Mouse (Mus musculus): Measurements from ENCODE around the gene Zfp958. TPM values are rescaled to one million over a fixed set of nuclear protein-coding genes. Genes with fewer than 3 reads are reported as not detected.
A peak's percentile ranks its signal among the peaks of the same experiment; 100 is the strongest.

Zfp958 gene
- polyA plus RNA-seq, 1 experiment from 2014 or later, result 7.7 TPM

- H3K4me2 ChIP-seq (replicated peaks; ENCODE audit: low read depth), result no peak overlapping the region
- no peak for ATAC-seq (ENCODE audit: low FRiP score, low TSS enrichment)
- H3K36me3 ChIP-seq (ENCODE audit: control insufficient read depth, insufficient read depth, low read length), result no peaks in the 10 kb centered on the region
- no peak for TF ChIP-seq EP300 (optimal IDR thresholded peaks at IDR 0.05)
- TF ChIP-seq CTCF (IDR thresholded peaks at IDR 0.05; ENCODE audit: low read depth), result no peak
- H3K9me3 ChIP-seq (ENCODE audit: control insufficient read depth, low read length), result no peaks in the 10 kb centered on the region
- no peak overlapping the region for H3K9ac ChIP-seq (ENCODE audit: low read length)
- H3K4me3 ChIP-seq (ENCODE audit: low read depth, low read length), result no peak overlapping the region
- no peaks in the 10 kb centered on the region for H3K27me3 ChIP-seq (ENCODE audit: control insufficient read depth, insufficient read depth, low read length)
- DNase-seq (ENCODE audit: low spot score), result peak; percentile 42
- no peaks in the 10 kb centered on the region for H3K4me1 ChIP-seq (replicated peaks; ENCODE audit: control insufficient read depth, insufficient read depth)
- 88% methylated on average over 7 of the region's 7 CpGs for WGBS
- H3K27ac ChIP-seq (replicated peaks), result no peak overlapping the region
Observed at GRCm38 (mm10) chr8:4656536-4656935, 43.6 kb downstream of the Zfp958 start.

GRCm38 (mm10) chr8:4675191-4676003, 62.4 kb downstream of the Zfp958 start:
- WGBS, result 89% methylated on average over 17 of the region's 17 CpGs
- no peak for ATAC-seq (ENCODE audit: low FRiP score, low TSS enrichment)
- no peaks in the 10 kb centered on the region for H3K9me3 ChIP-seq (ENCODE audit: control insufficient read depth, low read length)
- H3K36me3 ChIP-seq (ENCODE audit: control insufficient read depth, insufficient read depth, low read length), result no peaks in the 10 kb centered on the region
- no peak overlapping the region for H3K4me3 ChIP-seq (ENCODE audit: low read depth, low read length)
- no peak overlapping the region for H3K9ac ChIP-seq (ENCODE audit: low read length)
- H3K27me3 ChIP-seq (ENCODE audit: control insufficient read depth, insufficient read depth, low read length), result no peaks in the 10 kb centered on the region
- no peaks in the 10 kb centered on the region for H3K4me1 ChIP-seq (replicated peaks; ENCODE audit: control insufficient read depth, insufficient read depth)
- no peak overlapping the region for H3K27ac ChIP-seq (replicated peaks)
- H3K4me2 ChIP-seq (replicated peaks; ENCODE audit: low read depth), result no peak overlapping the region
- TF ChIP-seq EP300 (optimal IDR thresholded peaks at IDR 0.05), result no peak
- no peak for TF ChIP-seq CTCF (IDR thresholded peaks at IDR 0.05; ENCODE audit: low read depth)
- DNase-seq (ENCODE audit: low spot score), result no peak

GRCm38 (mm10) chr8:4676586-4676985, 63.6 kb downstream of the Zfp958 start:
- no peak overlapping the region for H3K9ac ChIP-seq (ENCODE audit: low read length)
- no peak overlapping the region for H3K27ac ChIP-seq (replicated peaks)
- TF ChIP-seq CTCF (IDR thresholded peaks at IDR 0.05; ENCODE audit: low read depth) (no peak), EP300 (optimal IDR thresholded peaks at IDR 0.05) (no peak)
- peak overlapping the region; percentile 64; the same call in 1 of the 2 replicates for H3K4me2 ChIP-seq (replicated peaks; ENCODE audit: low read depth)
- no peaks in the 10 kb centered on the region for H3K4me1 ChIP-seq (replicated peaks; ENCODE audit: control insufficient read depth, insufficient read depth)
- no peaks in the 10 kb centered on the region for H3K9me3 ChIP-seq (ENCODE audit: control insufficient read depth, low read length)
- ATAC-seq (ENCODE audit: low FRiP score, low TSS enrichment) (no peak), DNase-seq (ENCODE audit: low spot score) (no peak)
- H3K27me3 ChIP-seq (ENCODE audit: control insufficient read depth, insufficient read depth, low read length), result no peaks in the 10 kb centered on the region
- H3K4me3 ChIP-seq (ENCODE audit: low read depth, low read length), result peak overlapping the region; percentile 63; the same call in 1 of the 2 replicates
- no peaks in the 10 kb centered on the region for H3K36me3 ChIP-seq (ENCODE audit: control insufficient read depth, insufficient read depth, low read length)
- 91% methylated on average over 7 of the region's 7 CpGs for WGBS

- ATAC-seq (ENCODE audit: low FRiP score, low TSS enrichment), result peak; percentile 96
- under 1% methylated on average over 72 of the region's 72 CpGs for WGBS
Observed at GRCm38 (mm10) chr8:4677265-4678217, 64.6 kb downstream of the Zfp958 start.

GRCm38 (mm10) chr8:4678218-4678907, 65.4 kb downstream of the Zfp958 start:
- H3K4me3 ChIP-seq (ENCODE audit: low read depth, low read length), result peak overlapping the region; percentile 63
- under 1% methylated on average over 37 of the region's 37 CpGs for WGBS
- TF ChIP-seq EP300 (optimal IDR thresholded peaks at IDR 0.05), result no peak
- no peak for TF ChIP-seq CTCF (IDR thresholded peaks at IDR 0.05; ENCODE audit: low read depth)

More at GRCm38 (mm10) chr8:4677265-4678217, 64.6 kb downstream of the Zfp958 start:
- peak overlapping the region; percentile 63 for H3K4me3 ChIP-seq (ENCODE audit: low read depth, low read length)
- no peaks in the 10 kb centered on the region for H3K9me3 ChIP-seq (ENCODE audit: control insufficient read depth, low read length)
- H3K27me3 ChIP-seq (ENCODE audit: control insufficient read depth, insufficient read depth, low read length), result no peaks in the 10 kb centered on the region
- peak overlapping the region; percentile 78 for H3K9ac ChIP-seq (ENCODE audit: low read length)
- TF ChIP-seq CTCF (IDR thresholded peaks at IDR 0.05; ENCODE audit: low read depth) (peak; percentile 41; the same call in 1 of the 2 replicates), EP300 (optimal IDR thresholded peaks at IDR 0.05) (no peak)
- peak overlapping the region; percentile 98 for H3K27ac ChIP-seq (replicated peaks)
- H3K36me3 ChIP-seq (ENCODE audit: control insufficient read depth, insufficient read depth, low read length), result no peaks in the 10 kb centered on the region
- H3K4me1 ChIP-seq (replicated peaks; ENCODE audit: control insufficient read depth, insufficient read depth), result no peaks in the 10 kb centered on the region
- H3K4me2 ChIP-seq (replicated peaks; ENCODE audit: low read depth), result peak overlapping the region; percentile 64
- peak; percentile 98 for DNase-seq (ENCODE audit: low spot score)

More at GRCm38 (mm10) chr8:4678218-4678907, 65.4 kb downstream of the Zfp958 start:
- peak overlapping the region; percentile 98 for H3K27ac ChIP-seq (replicated peaks)
- DNase-seq (ENCODE audit: low spot score), result peak; percentile 92
- no peaks in the 10 kb centered on the region for H3K9me3 ChIP-seq (ENCODE audit: control insufficient read depth, low read length)
- peak; percentile 80 for ATAC-seq (ENCODE audit: low FRiP score, low TSS enrichment)
- peak overlapping the region; percentile 64 for H3K4me2 ChIP-seq (replicated peaks; ENCODE audit: low read depth)
- H3K9ac ChIP-seq (ENCODE audit: low read length), result peak overlapping the region; percentile 78
- no peaks in the 10 kb centered on the region for H3K27me3 ChIP-seq (ENCODE audit: control insufficient read depth, insufficient read depth, low read length)
- no peaks in the 10 kb centered on the region for H3K36me3 ChIP-seq (ENCODE audit: control insufficient read depth, insufficient read depth, low read length)
- H3K4me1 ChIP-seq (replicated peaks; ENCODE audit: control insufficient read depth, insufficient read depth), result no peaks in the 10 kb centered on the region
